Mouse (Mus musculus): ENCODE data around the gene Dao. TPM values are rescaled to one million over a fixed set of nuclear protein-coding genes. Genes with fewer than 3 reads are reported as not detected.
A peak's percentile ranks its signal among the peaks of the same experiment; 100 is the strongest.

The Dao gene
- polyA plus RNA-seq, 1 experiment: not detected

DNA sequence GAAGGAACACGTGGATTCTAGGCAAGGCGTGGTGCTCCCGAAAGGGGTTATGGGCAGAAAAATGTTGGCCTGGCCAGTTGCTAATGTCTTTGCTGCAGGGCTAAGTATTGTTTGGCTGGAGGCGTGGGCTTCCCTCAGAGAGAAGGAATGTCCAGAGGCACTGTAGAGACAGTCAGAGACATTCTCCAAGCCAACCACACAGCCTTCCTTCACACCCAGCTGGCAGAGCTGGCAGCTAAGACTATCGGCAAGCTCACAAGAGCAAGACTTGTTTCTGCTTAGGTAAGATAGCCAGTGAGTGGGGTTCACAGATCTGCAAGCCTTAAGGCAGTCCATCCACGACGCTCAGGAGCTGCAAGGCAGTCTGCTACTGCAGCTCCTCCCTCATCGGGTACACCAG is 26.2 kb upstream of the Dao start:
- Histone ChIP-seq H3K4me3 (replicated peaks) (peak overlapping the region; percentile 72), H3K27me3 (ENCODE audit: control insufficient read depth) (no peaks in the 10 kb centered on the region), H3K9me3 (ENCODE audit: control insufficient read depth, low read length) (no peaks in the 10 kb centered on the region), H3K36me3 (ENCODE audit: control insufficient read depth) (peaks cover 89% of the 10 kb centered on the region), H3K4me1 (ENCODE audit: control insufficient read depth) (peaks cover 98% of the 10 kb centered on the region)
- peak; percentile 33; the same call in 1 of the 2 replicates for TF ChIP-seq GATA1 (IDR thresholded peaks at IDR 0.05; ENCODE audit: low read length)
- peak; percentile 78 for TF ChIP-seq TAL1 (IDR thresholded peaks at IDR 0.05; ENCODE audit: low read length)

DNA sequence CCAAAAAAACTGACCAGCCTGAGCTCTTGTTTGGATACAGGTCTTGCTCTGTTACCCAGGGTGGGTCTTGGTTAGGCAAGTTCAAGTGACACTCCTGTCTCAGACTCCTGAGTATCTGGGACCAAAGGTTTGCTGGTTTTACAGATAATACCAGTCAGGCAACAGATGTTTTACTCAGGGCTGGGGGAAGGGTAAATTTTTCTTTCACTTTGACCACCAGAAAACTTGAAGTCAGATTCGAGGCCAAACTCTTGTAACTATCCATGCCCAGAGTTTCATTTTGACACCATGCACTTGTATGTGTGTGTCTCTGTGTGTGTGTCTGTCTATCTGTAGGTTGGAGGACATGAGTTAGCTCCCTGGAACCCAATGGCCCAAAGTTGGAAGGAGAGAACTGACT is 23.0 kb upstream of the Dao start:
- Histone ChIP-seq H3K36me3 (ENCODE audit: control insufficient read depth) (peaks cover 87% of the 10 kb centered on the region), H3K27me3 (ENCODE audit: control insufficient read depth) (no peaks in the 10 kb centered on the region), H3K9me3 (ENCODE audit: control insufficient read depth, low read length) (no peaks in the 10 kb centered on the region), H3K4me3 (replicated peaks) (peak overlapping the region; percentile 50), H3K4me1 (ENCODE audit: control insufficient read depth) (peaks cover 97% of the 10 kb centered on the region)
- TF ChIP-seq TAL1 (IDR thresholded peaks at IDR 0.05; ENCODE audit: low read length): peak; percentile 52; the same call in 1 of the 3 replicates
- TF ChIP-seq GATA1 (IDR thresholded peaks at IDR 0.05; ENCODE audit: low read length): no peak

DNA sequence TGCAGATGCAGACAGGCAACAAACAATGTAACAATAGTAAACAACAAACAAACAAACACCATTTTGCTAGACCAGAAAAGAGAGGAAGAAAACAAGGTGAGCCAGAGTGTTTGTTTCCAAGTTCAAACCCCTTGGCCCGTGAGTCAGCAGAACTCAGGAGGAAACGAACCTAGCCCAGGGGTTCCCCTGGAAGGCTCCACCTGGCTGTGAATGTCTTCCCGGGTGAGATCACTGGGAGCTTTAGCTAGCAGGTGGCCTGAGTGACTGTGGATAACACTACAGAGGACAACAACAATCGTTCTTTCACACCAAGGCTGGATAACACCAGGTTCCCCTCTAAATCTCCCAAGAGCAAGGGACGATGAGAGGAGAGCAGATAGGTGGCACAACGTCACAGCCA is 22.3 kb upstream of the Dao start:
- peaks cover 97% of the 10 kb centered on the region for H3K4me1 ChIP-seq (ENCODE audit: control insufficient read depth)
- peaks cover 87% of the 10 kb centered on the region for H3K36me3 ChIP-seq (ENCODE audit: control insufficient read depth)
- H3K9me3 ChIP-seq (ENCODE audit: control insufficient read depth, low read length): no peaks in the 10 kb centered on the region
- H3K27me3 ChIP-seq (ENCODE audit: control insufficient read depth): no peaks in the 10 kb centered on the region
- H3K4me3 ChIP-seq (replicated peaks): peak overlapping the region; percentile 50
- no peak for TF ChIP-seq TAL1 (IDR thresholded peaks at IDR 0.05; ENCODE audit: low read length)
- TF ChIP-seq GATA1 (IDR thresholded peaks at IDR 0.05; ENCODE audit: low read length): no peak

DNA sequence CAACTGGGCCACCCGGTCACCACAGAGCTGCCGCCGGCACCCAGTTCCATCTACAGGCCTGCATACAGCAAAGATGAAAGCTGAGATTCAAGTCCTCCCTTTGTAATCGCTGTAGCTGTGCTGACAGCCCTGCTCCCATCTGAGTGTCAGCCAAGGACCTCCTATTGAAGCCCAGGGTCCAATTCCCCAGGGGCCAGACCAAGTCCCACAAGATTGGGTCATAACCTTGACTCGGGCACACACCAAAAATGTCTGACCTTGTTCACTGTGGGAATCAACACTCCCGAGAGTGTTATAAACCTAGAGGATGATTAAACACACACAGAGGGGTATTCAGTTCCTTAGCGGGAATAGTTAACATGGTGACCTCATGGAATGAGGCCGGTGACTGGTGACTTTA is 21.7 kb upstream of the Dao start:
- Histone ChIP-seq H3K4me3 (replicated peaks) (peak overlapping the region; percentile 50), H3K36me3 (ENCODE audit: control insufficient read depth) (peaks cover 87% of the 10 kb centered on the region), H3K9me3 (ENCODE audit: control insufficient read depth, low read length) (no peaks in the 10 kb centered on the region), H3K4me1 (ENCODE audit: control insufficient read depth) (peaks cover 97% of the 10 kb centered on the region), H3K27me3 (ENCODE audit: control insufficient read depth) (no peaks in the 10 kb centered on the region)
- TF ChIP-seq TAL1 (IDR thresholded peaks at IDR 0.05; ENCODE audit: low read length): no peak
- no peak for TF ChIP-seq GATA1 (IDR thresholded peaks at IDR 0.05; ENCODE audit: low read length)

DNA sequence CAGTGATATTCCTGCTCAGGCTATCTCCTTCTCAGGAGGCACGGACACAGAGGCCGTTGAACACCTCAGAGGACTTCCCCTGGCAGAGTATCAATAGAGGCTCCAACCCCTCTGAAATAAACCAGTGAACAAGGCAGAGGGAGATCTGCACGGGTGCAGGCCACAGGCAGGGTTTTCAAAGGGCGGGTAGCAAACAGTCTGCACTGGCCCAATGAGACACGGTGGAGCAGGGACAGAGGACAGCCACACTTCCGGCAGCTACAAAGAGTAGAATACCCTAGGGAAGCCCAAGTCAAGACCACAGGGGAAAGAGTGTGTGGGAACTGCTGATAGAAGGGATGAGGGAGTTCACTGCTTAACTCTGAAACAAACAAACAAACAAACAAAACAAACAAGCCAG is 20.0 kb upstream of the Dao start:
- H3K36me3 ChIP-seq (ENCODE audit: control insufficient read depth): peaks cover 82% of the 10 kb centered on the region
- H3K9me3 ChIP-seq (ENCODE audit: control insufficient read depth, low read length): no peaks in the 10 kb centered on the region
- no peak for TF ChIP-seq TAL1 (IDR thresholded peaks at IDR 0.05; ENCODE audit: low read length)
- H3K4me3 ChIP-seq (replicated peaks): peak overlapping the region; percentile 66
- H3K4me1 ChIP-seq (ENCODE audit: control insufficient read depth): peaks cover 94% of the 10 kb centered on the region
- no peaks in the 10 kb centered on the region for H3K27me3 ChIP-seq (ENCODE audit: control insufficient read depth)

DNA sequence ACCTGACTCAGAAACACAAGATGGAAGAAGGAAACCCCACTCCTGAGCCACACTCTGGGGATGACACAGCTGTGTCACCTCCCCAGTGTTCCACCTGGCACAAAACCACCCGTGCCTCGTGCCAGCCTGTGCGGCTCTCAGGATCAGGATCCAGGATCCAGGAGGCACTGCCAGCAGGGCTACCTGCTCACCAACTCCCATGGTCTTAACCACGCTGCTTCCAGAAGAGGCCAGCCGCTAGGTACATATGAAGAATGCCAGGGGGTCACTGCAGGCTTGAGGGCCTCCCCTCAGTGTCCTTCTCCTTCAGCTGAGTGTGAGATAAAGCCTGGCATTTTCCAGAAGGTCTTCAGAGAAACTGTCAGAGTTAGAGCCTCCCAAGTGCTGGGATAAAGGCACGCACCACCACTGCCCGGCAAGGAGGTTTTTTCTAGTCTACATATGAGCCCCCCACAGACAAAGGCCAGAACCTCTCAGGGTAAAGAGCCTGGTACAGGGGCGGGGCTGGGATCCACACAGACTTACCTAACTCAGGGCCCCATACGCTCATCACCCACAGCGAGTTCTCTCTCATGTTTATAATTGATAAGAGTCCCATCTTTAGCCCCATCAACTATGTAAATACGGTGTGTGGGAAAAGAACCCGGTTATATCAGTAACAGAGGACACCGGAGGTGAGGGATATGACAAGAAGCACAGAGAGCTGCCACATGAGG is 19.3 kb upstream of the Dao start:
- Histone ChIP-seq H3K27me3 (ENCODE audit: control insufficient read depth) (no peaks in the 10 kb centered on the region), H3K9me3 (ENCODE audit: control insufficient read depth, low read length) (no peaks in the 10 kb centered on the region), H3K36me3 (ENCODE audit: control insufficient read depth) (peaks cover 83% of the 10 kb centered on the region), H3K4me1 (ENCODE audit: control insufficient read depth) (peaks cover 96% of the 10 kb centered on the region), H3K4me3 (replicated peaks) (peak overlapping the region; percentile 66)
- TF ChIP-seq TAL1 (IDR thresholded peaks at IDR 0.05; ENCODE audit: low read length) (peak; percentile 46; the same call in 1 of the 3 replicates), GATA1 (IDR thresholded peaks at IDR 0.05; ENCODE audit: low read length) (peak; percentile 62)

DNA sequence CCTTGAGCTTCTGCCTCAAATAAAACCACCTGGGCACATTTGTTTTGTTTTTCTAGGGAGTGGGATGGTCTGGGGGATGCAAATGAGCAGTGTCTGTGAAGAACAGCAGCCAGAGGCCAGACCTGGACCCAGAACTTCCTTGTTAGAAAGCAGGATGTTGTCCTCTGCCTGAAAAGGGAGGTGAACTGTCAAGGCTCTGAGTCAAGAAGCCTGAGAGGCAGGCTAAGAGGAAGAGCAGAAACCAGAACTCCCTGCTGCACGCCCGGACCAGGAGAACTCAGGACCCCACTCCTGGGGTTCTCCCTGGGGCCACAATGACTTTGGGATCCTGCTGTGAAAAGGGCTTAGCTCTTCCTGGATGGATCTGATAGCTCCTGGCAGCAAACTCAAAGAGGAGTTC is 17.8 kb upstream of the Dao start:
- peaks cover 96% of the 10 kb centered on the region for H3K4me1 ChIP-seq (ENCODE audit: control insufficient read depth)
- H3K9me3 ChIP-seq (ENCODE audit: control insufficient read depth, low read length): no peaks in the 10 kb centered on the region
- H3K36me3 ChIP-seq (ENCODE audit: control insufficient read depth): peaks cover 80% of the 10 kb centered on the region
- peak overlapping the region; percentile 45 for H3K4me3 ChIP-seq (replicated peaks)
- TF ChIP-seq TAL1 (IDR thresholded peaks at IDR 0.05; ENCODE audit: low read length) (no peak), GATA1 (IDR thresholded peaks at IDR 0.05; ENCODE audit: low read length) (no peak)
- H3K27me3 ChIP-seq (ENCODE audit: control insufficient read depth): no peaks in the 10 kb centered on the region

DNA sequence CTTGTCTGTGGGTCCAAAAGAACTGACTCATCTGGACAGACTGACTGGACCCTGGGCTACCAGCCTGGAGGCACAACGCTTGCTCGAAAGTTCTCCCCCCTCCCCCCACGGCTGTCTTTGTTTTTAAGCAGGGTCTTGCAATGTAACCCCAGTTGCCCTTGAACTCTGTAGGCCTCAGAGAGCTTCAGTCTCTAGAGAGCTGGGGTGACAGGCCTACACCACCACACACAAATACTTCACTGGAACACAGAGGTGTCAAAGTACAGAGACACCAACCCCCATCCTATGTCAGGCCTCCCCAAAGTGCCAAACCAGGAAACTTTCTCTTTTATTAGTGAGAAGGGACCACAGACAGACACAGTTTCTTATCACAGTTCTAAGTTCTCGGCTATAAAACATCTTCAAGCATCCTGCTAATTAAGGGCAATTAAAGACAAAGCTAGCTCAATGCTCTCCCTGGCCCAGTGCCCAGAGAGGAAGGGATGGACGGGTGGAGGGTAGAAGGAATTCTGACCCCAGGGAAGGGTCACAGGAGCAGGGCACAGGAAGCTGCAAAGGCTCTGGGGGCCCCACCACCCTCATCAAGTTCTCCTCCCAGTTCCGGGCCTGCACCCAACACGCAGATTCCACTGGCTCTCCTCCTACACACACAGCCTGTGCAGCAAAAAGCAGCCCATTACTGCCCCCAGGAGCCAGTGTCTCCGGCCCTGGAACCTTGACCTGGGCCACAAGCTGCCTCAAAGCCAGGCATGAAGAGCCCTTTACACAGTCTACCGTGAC is 17.1 kb upstream of the Dao start:
- Histone ChIP-seq H3K4me3 (replicated peaks) (peak overlapping the region; percentile 45), H3K9me3 (ENCODE audit: control insufficient read depth, low read length) (no peaks in the 10 kb centered on the region), H3K36me3 (ENCODE audit: control insufficient read depth) (peaks cover 78% of the 10 kb centered on the region), H3K4me1 (ENCODE audit: control insufficient read depth) (peaks cover 96% of the 10 kb centered on the region), H3K27me3 (ENCODE audit: control insufficient read depth) (no peaks in the 10 kb centered on the region)
- TF ChIP-seq TAL1 (IDR thresholded peaks at IDR 0.05; ENCODE audit: low read length) (no peak), GATA1 (IDR thresholded peaks at IDR 0.05; ENCODE audit: low read length) (no peak)

DNA sequence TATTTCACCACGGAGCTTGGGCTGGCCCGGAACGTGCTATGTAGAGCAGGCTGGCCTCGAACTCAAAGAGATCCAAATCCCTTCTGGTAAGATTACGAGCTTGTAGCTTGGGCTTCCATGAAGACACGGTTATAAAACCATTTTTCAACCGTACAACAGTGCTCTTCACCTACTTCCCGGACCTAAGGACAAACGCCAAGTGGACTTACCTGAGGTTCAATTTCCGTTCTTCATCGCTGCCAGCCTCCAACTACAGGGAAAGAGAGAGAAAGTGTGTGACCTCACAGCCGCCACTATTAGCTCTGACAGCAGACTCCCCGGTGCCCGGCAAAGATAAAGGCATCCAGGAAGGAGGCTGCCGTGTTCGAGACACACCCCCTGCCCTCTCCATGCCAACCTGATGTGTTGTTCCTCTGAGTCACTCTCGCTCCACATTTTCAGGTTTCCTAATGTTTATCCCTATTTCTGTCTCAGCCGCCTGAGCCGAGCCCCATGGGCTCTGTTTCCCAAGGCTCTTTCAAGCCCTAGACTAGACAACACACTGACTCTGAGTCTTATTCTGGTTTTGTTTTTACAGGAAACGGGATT is 14.0 kb upstream of the Dao start:
- TF ChIP-seq GATA1 (IDR thresholded peaks at IDR 0.05; ENCODE audit: low read length) (peak; percentile 80), TAL1 (IDR thresholded peaks at IDR 0.05; ENCODE audit: low read length) (peak; percentile 72)
- peaks cover 94% of the 10 kb centered on the region for H3K4me1 ChIP-seq (ENCODE audit: control insufficient read depth)
- H3K4me3 ChIP-seq (replicated peaks): peak overlapping the region; percentile 71
- no peaks in the 10 kb centered on the region for H3K9me3 ChIP-seq (ENCODE audit: control insufficient read depth, low read length)
- H3K36me3 ChIP-seq (ENCODE audit: control insufficient read depth): peaks cover 55% of the 10 kb centered on the region
- peaks cover 5% of the 10 kb centered on the region for H3K27me3 ChIP-seq (ENCODE audit: control insufficient read depth)
